Mouse (Mus musculus) layer of hippocampus, postnatal 36 days (tissue): ENCODE measurements around the gene Nkg7. TPM values are rescaled to one million over a fixed set of nuclear protein-coding genes. Genes with fewer than 3 reads are reported as not detected.

Source experiments
- DNase-seq, 2 experiments: peaks; one replicate each; pipeline ENCODE4 v3.0.0; 2022
- total RNA-seq, 2 experiments: library from RNA; stranded (reverse); gene quantifications; 2 replicates each; pipeline ENCODE4 v1.2.3; 2021

Nkg7 gene
- total RNA-seq, 2 experiments from 2014 or later = not detected

GRCm38 (mm10) chr7:43447801-43448200, 10.9 kb downstream of the Nkg7 start:
- no peak for DNase-seq

GRCm38 (mm10) chr7:43448246-43448645, 11.4 kb downstream of the Nkg7 start:
- DNase-seq = no peak

- no peak for DNase-seq
Measured at GRCm38 (mm10) chr7:43449811-43450210, 12.9 kb downstream of the Nkg7 start.

GRCm38 (mm10) chr7:43451726-43452125, 14.9 kb downstream of the Nkg7 start:
- no peak for DNase-seq

DNA sequence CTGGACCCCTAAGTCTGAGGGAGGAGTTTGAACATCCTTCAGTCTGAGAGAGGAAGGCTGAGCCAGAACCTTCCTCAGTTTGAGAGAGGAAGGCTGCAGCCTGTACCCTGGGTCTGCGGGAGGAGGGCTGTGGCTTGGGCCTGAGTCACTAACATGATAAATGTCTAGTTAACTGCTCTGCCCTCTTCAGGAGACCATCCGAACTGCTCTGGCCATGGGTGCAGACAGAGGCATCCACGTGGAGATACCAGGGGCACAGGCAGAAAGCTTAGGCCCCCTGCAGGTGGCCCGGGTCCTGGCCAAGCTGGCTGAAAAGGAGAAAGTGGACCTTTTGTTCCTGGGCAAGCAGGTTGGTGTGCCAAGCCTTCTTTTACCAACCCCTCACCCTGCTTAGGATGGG, 15.7 kb downstream of the Nkg7 start:
- DNase-seq = no peak

DNA sequence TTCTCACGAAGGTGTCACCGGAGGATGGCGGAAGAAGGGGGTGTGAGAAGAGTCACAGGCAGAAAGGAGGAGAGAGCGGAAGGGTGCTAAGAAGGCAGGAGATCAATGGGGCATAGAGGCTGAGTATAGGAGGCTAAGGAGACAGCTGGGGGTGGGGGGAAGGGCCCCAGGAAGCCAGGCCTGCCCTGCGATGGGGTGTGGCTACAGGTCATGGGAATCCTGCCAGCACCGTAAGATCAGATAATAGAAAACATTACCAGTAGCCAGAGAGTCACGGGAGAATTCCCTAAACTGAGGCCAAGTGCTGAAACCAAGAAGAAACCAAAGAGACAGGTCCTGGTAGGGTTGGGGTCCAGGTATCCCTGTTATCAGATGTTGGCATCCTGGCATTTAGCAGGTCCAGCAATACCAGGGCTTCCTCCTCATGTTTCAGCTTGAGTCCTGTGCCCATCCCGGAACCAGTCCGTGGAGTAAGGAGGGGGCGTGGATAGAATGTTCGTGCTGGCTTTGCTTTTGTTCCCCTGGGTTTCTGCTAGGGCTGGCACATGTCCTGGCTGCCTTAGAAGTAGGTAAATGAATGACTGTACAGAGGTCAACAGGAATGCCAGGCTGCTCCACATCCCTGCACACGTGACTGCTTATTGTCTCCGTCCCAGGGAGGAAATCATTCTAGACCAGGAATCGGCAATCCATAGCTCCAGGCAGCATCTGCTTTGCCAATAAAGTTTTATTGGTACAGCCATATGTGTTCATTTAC, 16.9 kb downstream of the Nkg7 start:
- DNase-seq = no peak

- DNase-seq = no peak
Measured at GRCm38 (mm10) chr7:43454371-43454770, 17.5 kb downstream of the Nkg7 start.

GRCm38 (mm10) chr7:43462851-43463250, 26.0 kb downstream of the Nkg7 start, which contains the start of gene Vsig10l:
Vsig10l (plus strand) TSS chr7:43463151.
- no peak for DNase-seq

GRCm38 (mm10) chr7:43463976-43464375, 27.1 kb downstream of the Nkg7 start:
- DNase-seq = no peak

GRCm38 (mm10) chr7:43464864-43465343, 28.0 kb downstream of the Nkg7 start:
- no peak for DNase-seq

- DNase-seq = peak; percentile 73 to 79
Measured at GRCm38 (mm10) chr7:43465344-43466098, 28.6 kb downstream of the Nkg7 start.

- DNase-seq = peak; percentile 52 to 68
Measured at GRCm38 (mm10) chr7:43466099-43466694, 29.3 kb downstream of the Nkg7 start.

DNA sequence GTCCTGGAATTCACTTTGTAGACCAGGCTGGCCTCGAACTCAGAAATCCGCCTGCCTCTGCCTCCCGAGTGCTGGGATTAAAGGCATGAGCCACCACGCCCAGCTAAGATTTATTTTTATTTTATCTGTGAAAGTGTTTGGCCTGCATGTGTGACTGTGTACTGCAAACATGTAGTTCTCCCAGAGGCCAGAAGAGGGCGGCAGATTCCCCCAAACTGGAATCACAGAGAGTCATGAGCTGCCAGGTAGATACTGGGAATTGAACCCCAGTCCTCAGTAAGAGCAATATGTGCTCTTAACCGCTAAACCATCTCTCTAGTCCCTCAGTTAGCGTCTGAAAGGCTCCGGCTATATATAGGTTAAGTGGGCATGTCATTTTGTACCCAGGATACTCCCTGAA, 33.5 kb downstream of the Nkg7 start:
- no peak for DNase-seq

DNA sequence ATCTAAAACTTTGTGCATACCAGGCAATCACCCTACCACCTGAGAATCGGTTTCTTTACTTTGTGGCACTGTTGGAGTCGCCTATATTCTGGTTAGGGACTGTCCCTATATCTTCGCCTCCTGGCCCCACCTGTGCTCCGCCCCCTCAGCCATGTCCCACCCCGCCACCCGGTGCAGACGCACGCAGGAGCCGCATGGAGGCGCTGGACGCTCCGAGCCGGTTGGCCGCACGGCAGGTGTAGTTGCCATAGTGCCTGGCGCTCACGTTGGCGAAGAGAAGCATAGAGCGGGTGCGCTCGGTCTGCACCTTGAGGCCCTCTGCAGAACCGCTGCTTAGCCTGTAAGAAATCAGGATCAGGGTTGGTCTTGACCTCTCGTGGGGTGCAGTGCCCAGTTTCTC, 38.8 kb downstream of the Nkg7 start:
- DNase-seq = no peak

DNA sequence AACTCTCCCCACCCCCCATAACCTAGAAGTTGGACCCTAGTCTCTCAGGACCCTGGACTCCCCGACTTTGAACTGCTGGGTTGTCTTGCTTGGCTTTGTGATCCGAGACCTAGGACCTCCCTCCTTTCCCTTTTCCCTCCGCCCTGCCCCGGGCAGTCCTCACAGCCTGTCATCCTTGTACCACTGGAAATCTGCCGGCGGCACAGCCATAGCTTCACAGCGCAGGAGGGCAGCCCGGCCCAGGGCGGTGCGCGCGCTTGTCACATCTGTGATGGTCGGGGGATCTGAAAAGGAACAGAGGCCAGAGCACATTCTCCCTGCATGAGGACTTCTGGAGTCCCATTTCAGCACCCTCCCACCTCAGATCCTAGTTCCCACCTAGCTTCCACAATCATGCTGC, 39.5 kb downstream of the Nkg7 start:
- no peak for DNase-seq

DNA sequence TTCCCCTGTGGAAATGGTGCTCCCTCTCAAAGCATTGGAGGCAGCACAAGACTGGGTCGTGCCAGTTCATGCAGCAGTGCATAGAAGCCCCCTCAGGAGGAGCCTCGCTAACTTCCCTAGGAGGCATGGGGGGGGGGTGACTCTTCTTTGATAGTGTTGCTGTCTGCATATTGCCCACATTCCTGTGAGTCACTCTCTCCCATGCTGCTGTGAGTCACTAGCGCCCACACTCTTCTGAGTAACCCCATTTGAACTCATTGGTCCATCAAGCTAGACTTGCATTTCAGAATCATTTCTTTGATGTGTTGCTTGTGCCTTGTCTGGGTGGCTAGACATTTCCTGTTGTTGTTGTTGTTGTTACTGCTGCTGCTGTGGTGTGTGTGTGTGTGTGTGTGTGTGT, 44.3 kb downstream of the Nkg7 start:
- peak in 1 of 2 experiments; percentile 27 for DNase-seq

GRCm38 (mm10) chr7:43482090-43482716, 45.3 kb downstream of the Nkg7 start:
- DNase-seq = no peak

DNA sequence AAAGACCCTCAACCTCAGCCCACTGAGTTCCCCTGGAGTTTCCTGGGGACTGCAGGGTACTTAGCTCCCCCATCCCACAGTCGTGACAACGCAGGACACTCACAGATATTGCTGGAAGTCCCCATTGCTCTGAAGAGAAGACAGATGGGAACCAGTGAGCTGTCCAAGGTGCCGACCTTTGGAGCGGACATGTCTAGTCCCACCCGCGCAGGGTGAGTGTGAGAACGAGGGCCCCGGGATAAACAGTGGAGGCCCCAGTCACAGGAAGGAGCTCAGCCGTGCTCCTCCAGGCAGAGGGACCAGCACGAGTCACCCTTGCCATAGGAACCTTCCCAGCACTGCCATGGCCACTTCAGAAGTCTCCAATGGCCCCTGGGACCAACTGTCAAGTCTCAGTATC, 46.4 kb downstream of the Nkg7 start:
- DNase-seq = no peak
